Mouse (Mus musculus) C2C12 (cell line): ENCODE measurements around the gene Mup5.

Experiments
- CTCF ChIP-seq: IDR thresholded peaks from one replicate; pipeline ENCODE4 v1.5.1; 2011; ENCODE audit not compliant: control insufficient read depth, insufficient read depth, insufficient read length
- USF1 ChIP-seq: IDR thresholded peaks from one replicate; pipeline ENCODE4 v1.6.1; 2011; ENCODE audit warnings: low read depth, mild to moderate bottlenecking, control low read depth, moderate library complexity

GRCm38 (mm10) chr4:61823185-61823584 lies 11.8 kb downstream of the Mup5 start:
- no peak for TF ChIP-seq CTCF
- TF ChIP-seq USF1 = no peak
